Mouse (Mus musculus): ENCODE results near the gene Serpinb6e.

Gene Serpinb6e

DNA sequence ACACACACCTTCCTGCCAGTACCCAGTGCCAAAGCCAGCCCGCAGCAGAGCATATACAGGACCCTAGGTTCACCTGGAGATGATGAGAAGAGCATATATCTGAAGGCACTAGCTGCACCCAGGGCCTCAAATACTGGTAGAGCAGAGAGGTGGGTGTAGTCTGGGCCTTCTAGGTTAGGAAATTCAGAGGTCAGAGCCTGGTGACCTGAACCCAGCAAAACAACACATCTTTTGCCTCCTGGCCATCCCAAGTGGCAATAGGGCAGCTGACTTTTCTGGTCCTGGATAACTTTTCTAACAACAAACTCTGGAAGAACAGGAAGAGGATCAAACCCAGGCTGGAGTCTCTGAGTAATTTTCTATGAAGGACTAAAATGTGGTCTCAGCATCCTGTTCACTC is at the start of gene Serpinb6e:
TSS of gene Serpinb6e (minus strand) at position 101 of the 400 bp plus-strand sequence.
- no peak for DNase-seq (ENCODE audit: extremely low spot score)

DNA sequence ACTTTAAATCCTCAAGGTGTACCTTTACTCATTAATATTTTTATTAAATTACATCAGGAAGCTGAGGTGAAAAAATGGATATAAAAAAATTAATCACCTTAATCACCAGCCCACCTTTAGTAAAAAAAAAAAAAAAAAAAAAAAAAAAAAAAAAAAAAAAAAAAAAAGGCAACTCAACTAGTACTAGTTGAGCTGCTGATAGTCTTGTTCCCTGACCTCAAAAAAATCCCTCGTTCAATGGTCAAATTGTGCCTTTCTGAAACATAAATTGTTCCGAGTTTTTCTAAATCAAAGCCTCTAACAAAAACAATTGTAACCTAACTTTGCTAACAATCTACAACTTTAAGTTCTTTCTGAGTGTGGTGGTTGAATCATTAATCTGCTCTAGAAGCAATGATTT is 12.5 kb downstream of the Serpinb6e start:
- no peak for DNase-seq (ENCODE audit: extremely low spot score)

DNA sequence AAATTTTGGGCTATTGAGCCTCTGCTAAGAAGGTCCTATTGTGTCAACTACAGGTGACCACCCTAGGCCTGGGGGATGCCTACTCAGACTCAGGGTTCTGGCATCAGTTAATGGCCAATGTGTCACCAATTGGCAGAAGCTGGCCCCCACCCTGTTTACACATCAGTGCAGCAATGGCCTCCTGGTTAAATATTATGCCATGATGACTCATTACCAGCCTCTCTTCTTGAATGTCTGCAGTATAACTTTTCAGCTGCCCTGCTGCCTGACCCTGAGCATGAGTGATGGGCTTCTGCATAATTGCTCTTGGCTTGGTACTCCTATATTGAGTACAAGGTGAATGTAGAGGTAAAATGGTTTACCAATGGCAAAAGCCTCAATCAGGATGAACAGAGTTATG is 19.8 kb downstream of the Serpinb6e start:
- no peak for DNase-seq (ENCODE audit: extremely low spot score)

DNA sequence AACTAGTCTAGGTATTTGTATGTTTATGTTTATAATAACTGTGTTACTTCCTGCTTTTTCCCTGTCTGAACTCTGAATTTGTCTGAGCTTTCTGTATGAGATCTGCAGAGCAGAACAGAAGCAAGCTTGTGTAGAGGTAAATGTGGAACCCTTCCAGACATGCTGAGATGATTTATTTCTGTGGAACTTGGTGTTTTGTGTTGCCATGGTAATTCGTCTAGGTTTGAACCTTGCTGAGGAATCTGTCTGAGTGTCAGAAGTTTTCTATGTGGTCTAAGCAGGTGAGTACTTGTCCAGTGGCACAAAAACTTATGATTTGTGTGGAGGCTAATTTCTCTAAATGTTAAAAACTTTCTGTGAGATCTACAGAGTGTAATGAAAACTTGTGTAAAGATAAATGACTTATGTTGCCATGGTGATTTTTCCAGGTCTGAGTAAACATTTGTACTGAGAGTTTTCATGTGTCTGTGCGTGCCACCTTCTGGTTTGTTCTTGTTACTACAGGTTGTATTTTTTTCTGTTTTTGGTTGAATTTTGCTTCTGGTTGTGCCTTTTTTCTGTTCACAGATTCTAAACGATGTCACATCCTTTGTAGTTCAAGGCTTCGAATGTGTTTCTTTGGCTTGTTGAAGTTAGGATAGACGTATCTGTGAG is 21.6 kb downstream of the Serpinb6e start:
- no peak for DNase-seq (ENCODE audit: extremely low spot score)

Measured in embryo, embryonic 9.5 days (tissue).